Mouse (Mus musculus) MEL (cell line): ENCODE results near the gene Phlda3. TPM values are rescaled to one million over a fixed set of nuclear protein-coding genes. Genes with fewer than 3 reads are reported as not detected.

ENCODE experiments used
- DNase-seq: peaks from one replicate; pipeline ENCODE4 v3.0.0; 2011; ENCODE audit warnings: low read depth, low spot score
- H3K27ac ChIP-seq: 2 replicates; pipeline ENCODE4 v1.5.1; 2012; ENCODE audit warnings: low read depth, mild to moderate bottlenecking, control low read depth, low read length, moderate library complexity; ENCODE audit not compliant: control insufficient read depth
- H3K27me3 ChIP-seq, 2 experiments: fragments of 150-350 bp in 1 of 2; sonication (generic) in 1 of 2; 2 replicates each; pipeline ENCODE4 v1.6.1; 2012; ENCODE audit warnings: low read length in 2 of 2, mild to moderate bottlenecking in 2 of 2, improper control_type of control experiment in 1 of 2, moderate library complexity in 1 of 2; ENCODE audit not compliant: insufficient read depth in 2 of 2, control insufficient read depth in 1 of 2
- H3K36me3 ChIP-seq, 2 experiments: 2 replicates each; pipeline ENCODE4 v1.6.1; 2012 to 2014; ENCODE audit warnings: low read length in 2 of 2, improper control_type of control experiment in 1 of 2, inconsistent platforms in 1 of 2, mild to moderate bottlenecking in 1 of 2; ENCODE audit not compliant: insufficient read depth in 2 of 2, control insufficient read depth in 1 of 2
- H3K4me1 ChIP-seq, 2 experiments: fragments of 150-350 bp in 1 of 2; sonication (generic) in 1 of 2; 2 replicates each; pipeline ENCODE4 v1.6.1; 2012; ENCODE audit warnings: low read length in 2 of 2, improper control_type of control experiment in 1 of 2, mild to moderate bottlenecking in 1 of 2; ENCODE audit not compliant: insufficient read depth in 2 of 2, control insufficient read depth in 1 of 2
- H3K4me3 ChIP-seq, 2 experiments: fragments of 150-350 bp in 1 of 2; sonication (generic) in 1 of 2; 2 replicates each; pipeline ENCODE4 v1.5.1; 2012; ENCODE audit warnings: low read depth in 2 of 2, low read length in 2 of 2, mild to moderate bottlenecking in 2 of 2, moderate library complexity in 2 of 2, control low read depth in 1 of 2, improper control_type of control experiment in 1 of 2; ENCODE audit not compliant: control insufficient read depth in 1 of 2, insufficient read depth in 1 of 2
- H3K79me2 ChIP-seq: 2 replicates; pipeline ENCODE4 v1.6.1; 2012; ENCODE audit warnings: mild to moderate bottlenecking, low read length, moderate library complexity; ENCODE audit not compliant: control insufficient read depth, poor library complexity, insufficient read depth
- H3K9ac ChIP-seq: 2 replicates; pipeline ENCODE4 v1.6.1; 2012; ENCODE audit warnings: low read depth, mild to moderate bottlenecking, control low read depth, low read length, moderate library complexity; ENCODE audit not compliant: control insufficient read depth, poor library complexity, severe bottlenecking
- H3K9me3 ChIP-seq: fragments of 150-350 bp; sonication (generic); replicated peaks from 2 replicates; pipeline ENCODE4 v1.6.1; 2012; ENCODE audit warnings: mild to moderate bottlenecking, low read length, improper control_type of control experiment, moderate library complexity; ENCODE audit not compliant: insufficient read depth
- BHLHE40 ChIP-seq: IDR thresholded peaks from 2 replicates; pipeline ENCODE4 v1.6.1; 2012; ENCODE audit warnings: low read depth, mild to moderate bottlenecking, inconsistent platforms, low read length, improper control_type of control experiment, borderline replicate concordance
- CHD1 ChIP-seq: IDR thresholded peaks from 2 replicates; pipeline ENCODE4 v1.6.1; 2012; ENCODE audit warnings: low read depth, mild to moderate bottlenecking, inconsistent platforms, low read length, improper control_type of control experiment
- CHD2 ChIP-seq: IDR thresholded peaks from 2 replicates; pipeline ENCODE4 v1.6.1; 2011; ENCODE audit warnings: low read length, improper control_type of control experiment
- ELF1 ChIP-seq: IDR thresholded peaks from 2 replicates; pipeline ENCODE4 v1.6.1; 2014; ENCODE audit warnings: low read depth, mild to moderate bottlenecking, inconsistent platforms, low read length, improper control_type of control experiment, moderate library complexity
- EP300 ChIP-seq, 2 experiments: IDR thresholded peaks; 2 replicates each; pipeline ENCODE4 v1.6.1; 2011; ENCODE audit warnings: improper control_type of control experiment in 2 of 2, low read length in 2 of 2, low read depth in 1 of 2, mild to moderate bottlenecking in 1 of 2
- ETS1 ChIP-seq: IDR thresholded peaks from 2 replicates; pipeline ENCODE4 v1.6.1; 2012; ENCODE audit warnings: low read depth, mild to moderate bottlenecking, inconsistent platforms, low read length, improper control_type of control experiment, moderate library complexity
- GABPA ChIP-seq: IDR thresholded peaks from 2 replicates; pipeline ENCODE4 v1.6.1; 2012; ENCODE audit warnings: low read depth, mild to moderate bottlenecking, inconsistent platforms, low read length, improper control_type of control experiment, moderate library complexity
- KAT2A ChIP-seq: conservative IDR thresholded peaks from 2 replicates; pipeline ENCODE4 v1.6.1; 2012; ENCODE audit warnings: low read depth, low read length, improper control_type of control experiment, inconsistent platforms
- MAFK ChIP-seq: IDR thresholded peaks from 2 replicates; pipeline ENCODE4 v1.6.1; 2011; ENCODE audit warnings: low read depth, mild to moderate bottlenecking, low read length, improper control_type of control experiment, borderline replicate concordance
- MAX ChIP-seq: IDR thresholded peaks from 2 replicates; pipeline ENCODE4 v1.6.1; 2011; ENCODE audit warnings: low read length, improper control_type of control experiment
- MEF2A ChIP-seq: IDR thresholded peaks from 2 replicates; pipeline ENCODE4 v1.6.1; 2014; ENCODE audit warnings: low read depth, mild to moderate bottlenecking, inconsistent platforms, low read length, improper control_type of control experiment; ENCODE audit not compliant: poor library complexity, insufficient replicate concordance, severe bottlenecking; ENCODE audit errors: extremely low read depth
- MXI1 ChIP-seq: IDR thresholded peaks from 2 replicates; pipeline ENCODE4 v1.6.1; 2011; ENCODE audit warnings: mild to moderate bottlenecking, low read depth, low read length, improper control_type of control experiment
- POLR2AphosphoS2 ChIP-seq: IDR thresholded peaks from 2 replicates; pipeline ENCODE4 v1.6.1; 2011; ENCODE audit warnings: low read length, improper control_type of control experiment
- POLR2AphosphoS5 ChIP-seq: IDR thresholded peaks from 2 replicates; pipeline ENCODE4 v1.6.1; 2012; ENCODE audit warnings: low read depth, borderline replicate concordance, mild to moderate bottlenecking, inconsistent platforms, low read length, moderate library complexity, mixed read lengths
- RAD21 ChIP-seq: IDR thresholded peaks from 2 replicates; pipeline ENCODE4 v1.6.1; 2011; ENCODE audit warnings: mild to moderate bottlenecking, low read depth, low read length, improper control_type of control experiment
- SMC3 ChIP-seq: IDR thresholded peaks from 2 replicates; pipeline ENCODE4 v1.6.1; 2011; ENCODE audit warnings: low read depth, low read length, improper control_type of control experiment
- TAL1 ChIP-seq: IDR thresholded peaks from 2 replicates; pipeline ENCODE4 v1.6.1; 2012; ENCODE audit warnings: mild to moderate bottlenecking, inconsistent platforms, low read length, moderate library complexity, mixed read lengths
- TBP ChIP-seq: IDR thresholded peaks from 2 replicates; pipeline ENCODE4 v1.8.0; 2011; ENCODE audit warnings: low read depth, low read length, improper control_type of control experiment
- TCF12 ChIP-seq: IDR thresholded peaks from 2 replicates; pipeline ENCODE4 v1.6.1; 2014; ENCODE audit warnings: low read depth, mild to moderate bottlenecking, inconsistent platforms, low read length, improper control_type of control experiment, moderate library complexity
- UBTF ChIP-seq: IDR thresholded peaks from 2 replicates; pipeline ENCODE4 v1.6.1; 2012; ENCODE audit warnings: low read depth, mild to moderate bottlenecking, inconsistent platforms, low read length, improper control_type of control experiment, moderate library complexity, borderline replicate concordance; ENCODE audit not compliant: insufficient read depth
- USF1 ChIP-seq: IDR thresholded peaks from 2 replicates; pipeline ENCODE4 v1.6.1; 2014; ENCODE audit warnings: low read depth, mild to moderate bottlenecking, inconsistent platforms, low read length, improper control_type of control experiment, moderate library complexity
- USF2 ChIP-seq, 2 experiments: IDR thresholded peaks; 2 replicates each; pipeline ENCODE4 v1.6.1; 2011 to 2012; ENCODE audit warnings: improper control_type of control experiment in 2 of 2, low read length in 2 of 2, borderline replicate concordance in 1 of 2, inconsistent platforms in 1 of 2, low read depth in 1 of 2, mild to moderate bottlenecking in 1 of 2; ENCODE audit not compliant: insufficient read depth in 1 of 2
- ZC3H11A ChIP-seq: IDR thresholded peaks from 2 replicates; pipeline ENCODE4 v1.6.1; 2012; ENCODE audit warnings: low read depth, mild to moderate bottlenecking, inconsistent platforms, low read length, improper control_type of control experiment
- ZKSCAN1 ChIP-seq: IDR thresholded peaks from 2 replicates; pipeline ENCODE4 v1.6.1; 2012; ENCODE audit warnings: low read depth, mild to moderate bottlenecking, inconsistent platforms, low read length, improper control_type of control experiment, moderate library complexity
- ZMIZ1 ChIP-seq: IDR thresholded peaks from 2 replicates; pipeline ENCODE4 v1.6.1; 2012; ENCODE audit warnings: low read depth, mild to moderate bottlenecking, inconsistent platforms, low read length, improper control_type of control experiment, moderate library complexity
- ZNF384 ChIP-seq: IDR thresholded peaks from 2 replicates; pipeline ENCODE4 v1.6.1; 2012; ENCODE audit warnings: low read depth, mild to moderate bottlenecking, inconsistent platforms, low read length, improper control_type of control experiment
- polyA plus RNA-seq, 2 experiments: library from polyadenylated mRNA; stranded (reverse) in 1 of 2; unstranded in 1 of 2; fragments of >175 nt in 1 of 2; fragments of >200 nt in 1 of 2; gene quantifications; 2 replicates each; pipeline versions ENCODE4 v1.2.1 to v1.2.4; 2012; ENCODE audit warnings: low replicate concordance in 2 of 2, low read depth in 1 of 2; ENCODE audit not compliant: insufficient read length in 2 of 2, insufficient read depth in 1 of 2, missing spikeins in 1 of 2
- total RNA-seq: library from RNA; depleted of rRNA; stranded (reverse); fragments of 300-350 nt; gene quantifications from 2 replicates; pipeline ENCODE4 v1.2.3, GENCODE M21; 2012

Gene Phlda3
- total and polyA plus RNA-seq, 3 experiments, result 7.7 to 20.0 TPM; not detected in 1

DNA sequence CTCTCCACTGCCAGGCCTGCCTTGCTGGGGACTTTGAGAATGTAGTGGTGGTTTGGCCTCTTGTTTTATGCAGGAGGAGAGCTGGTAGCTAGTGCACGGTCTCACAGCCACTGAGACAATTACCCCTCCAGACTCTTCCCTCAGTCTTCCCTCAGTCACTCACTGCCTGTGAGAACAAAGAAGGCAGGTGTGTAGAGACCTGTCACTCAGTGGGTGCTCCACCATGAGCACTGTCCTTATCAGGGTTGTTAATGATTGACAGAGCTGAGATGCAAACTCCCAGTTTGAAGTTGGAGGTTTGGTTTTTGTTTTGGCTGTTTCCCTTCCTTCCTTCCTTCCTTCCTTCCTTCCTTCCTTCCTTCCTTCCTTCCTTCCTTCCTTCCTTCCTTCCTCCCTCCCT is 42.9 kb upstream of the Phlda3 start:
- DNase-seq, result no peak
- H3K27me3 ChIP-seq, result no peaks in the 10 kb centered on the region
- peaks cover 0 to 11% of the 10 kb centered on the region in 2 experiments; a peak in 2 of 4 replicates for H3K36me3 ChIP-seq
- H3K9ac ChIP-seq, result no peak overlapping the region
- no peak overlapping the region for H3K27ac ChIP-seq
- no peak overlapping the region for H3K4me3 ChIP-seq
- no peaks in the 10 kb centered on the region for H3K79me2 ChIP-seq
- peaks cover 5 to 20% of the 10 kb centered on the region in 2 experiments for H3K4me1 ChIP-seq
- TF ChIP-seq CHD1 (no peak), EP300 (IDR thresholded peaks at IDR 0.05; ENCODE audit: low read depth in 1 of 2, low read length in 2 of 2) (no peak), MEF2A (no peak), POLR2AphosphoS2 (no peak), BHLHE40 (no peak), GABPA (no peak), MAX (no peak), KAT2A (no peak), USF2 (IDR thresholded peaks at IDR 0.05; ENCODE audit: borderline replicate concordance in 1 of 2, insufficient read depth in 1 of 2, low read depth in 1 of 2, low read length in 2 of 2) (no peak), USF1 (no peak), RAD21 (no peak), CHD2 (no peak), ZKSCAN1 (no peak), TBP (no peak), ZNF384 (no peak)
- TF ChIP-seq, all 39 proteins: peak for 0
- no peaks in the 10 kb centered on the region for H3K9me3 ChIP-seq

- TF ChIP-seq SMC3 (no peak), ELF1 (no peak), MXI1 (no peak), ZNF384 (no peak), EP300 (IDR thresholded peaks at IDR 0.05; ENCODE audit: low read depth in 1 of 2, low read length in 2 of 2) (no peak), ZC3H11A (no peak), TAL1 (no peak), POLR2AphosphoS5 (no peak), TCF12 (no peak), ZMIZ1 (no peak), GABPA (no peak), UBTF (no peak), ETS1 (no peak), CHD2 (no peak), BHLHE40 (no peak), MAFK (no peak)
- peaks cover 0 to 13% of the 10 kb centered on the region in 2 experiments; a peak in 2 of 4 replicates for H3K36me3 ChIP-seq
- H3K4me1 ChIP-seq, result peaks cover 5 to 27% of the 10 kb centered on the region in 2 experiments
- no peak overlapping the region for H3K27ac ChIP-seq
- DNase-seq, result peak; percentile 37
- no peaks in the 10 kb centered on the region for H3K9me3 ChIP-seq
- peaks cover under 1% of the 10 kb centered on the region; the same call in 1 of the 2 replicates for H3K79me2 ChIP-seq
- no peaks in the 10 kb centered on the region for H3K27me3 ChIP-seq
- H3K9ac ChIP-seq, result no peak overlapping the region
- H3K4me3 ChIP-seq, result no peak overlapping the region
These were observed 41.8 kb upstream of the Phlda3 start for GRCm38 (mm10) chr1:135724134-135724533.
